Mouse (Mus musculus) splenic B cell, adult 2 months (primary cell): Measurements from ENCODE around the gene Ptms.

Experiments used
- DNase-seq: peaks from one replicate; pipeline ENCODE4 v3.0.0-alpha.2; 2011; ENCODE audit warnings: low read depth, low spot score
- H3K27me3 ChIP-seq: 2 replicates; pipeline ENCODE4 v1.6.1; 2012; ENCODE audit warnings: mild to moderate bottlenecking, low read length, moderate library complexity, mixed read lengths; ENCODE audit not compliant: control insufficient read depth, poor library complexity, insufficient read depth, severe bottlenecking
- H3K36me3 ChIP-seq: 2 replicates; pipeline ENCODE4 v1.6.1; 2012; ENCODE audit warnings: mild to moderate bottlenecking, low read length, moderate library complexity, mixed read lengths; ENCODE audit not compliant: control insufficient read depth, poor library complexity, insufficient read depth, severe bottlenecking

Gene Ptms

GRCm38 (mm10) chr6:124918331-124918690, 1.6 kb downstream of the Ptms start:
- no peak for DNase-seq
- Histone ChIP-seq H3K36me3 (no peaks in the 10 kb centered on the region), H3K27me3 (no peaks in the 10 kb centered on the region)

GRCm38 (mm10) chr6:124917518-124918330, 2.2 kb downstream of the Ptms start:
- H3K36me3 ChIP-seq = no peaks in the 10 kb centered on the region
- no peaks in the 10 kb centered on the region for H3K27me3 ChIP-seq
- DNase-seq = peak; percentile 48

DNA sequence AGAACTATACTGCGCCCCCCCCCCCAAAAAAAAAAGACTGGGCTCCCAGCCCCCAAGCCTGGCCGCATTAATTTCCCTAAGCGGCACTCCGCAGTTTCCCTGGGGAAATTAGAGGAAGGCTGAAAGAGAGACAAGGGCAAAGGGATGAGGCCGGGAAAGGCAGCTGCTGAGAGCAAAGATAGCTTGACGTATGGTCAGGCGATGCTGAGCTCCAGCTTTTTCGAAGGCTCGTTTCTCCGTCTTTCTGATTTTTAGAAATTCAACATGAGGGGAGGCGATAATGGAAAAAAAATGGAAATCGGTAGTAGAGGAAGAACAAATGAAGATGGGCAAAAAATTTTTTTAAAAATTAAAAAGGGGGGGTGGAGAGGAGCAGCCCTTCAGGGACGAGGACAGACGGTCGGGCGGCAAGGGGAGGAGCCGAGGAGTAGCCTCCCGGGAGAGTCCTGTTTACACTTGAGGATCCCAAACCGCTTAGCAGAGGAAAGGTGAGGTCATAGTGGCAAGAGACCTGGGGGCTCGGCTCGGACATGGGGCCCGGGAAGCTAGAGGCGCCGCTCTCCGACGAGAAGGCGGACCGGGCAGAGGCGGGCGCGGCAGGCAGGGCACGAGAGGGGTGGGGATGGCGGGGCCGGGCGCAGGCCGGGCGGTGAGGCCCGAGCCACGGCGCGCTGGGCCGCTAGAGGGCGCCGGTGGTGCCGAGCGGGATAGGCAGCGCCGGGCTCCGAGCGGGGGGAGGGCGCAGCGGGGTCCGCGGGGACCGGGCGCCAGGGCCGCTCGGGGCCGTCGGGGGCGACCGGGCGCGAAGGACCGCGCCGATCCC, 3.0 kb downstream of the Ptms start:
- Histone ChIP-seq H3K36me3 (no peaks in the 10 kb centered on the region), H3K27me3 (no peaks in the 10 kb centered on the region)
- DNase-seq = peak; percentile 91

DNA sequence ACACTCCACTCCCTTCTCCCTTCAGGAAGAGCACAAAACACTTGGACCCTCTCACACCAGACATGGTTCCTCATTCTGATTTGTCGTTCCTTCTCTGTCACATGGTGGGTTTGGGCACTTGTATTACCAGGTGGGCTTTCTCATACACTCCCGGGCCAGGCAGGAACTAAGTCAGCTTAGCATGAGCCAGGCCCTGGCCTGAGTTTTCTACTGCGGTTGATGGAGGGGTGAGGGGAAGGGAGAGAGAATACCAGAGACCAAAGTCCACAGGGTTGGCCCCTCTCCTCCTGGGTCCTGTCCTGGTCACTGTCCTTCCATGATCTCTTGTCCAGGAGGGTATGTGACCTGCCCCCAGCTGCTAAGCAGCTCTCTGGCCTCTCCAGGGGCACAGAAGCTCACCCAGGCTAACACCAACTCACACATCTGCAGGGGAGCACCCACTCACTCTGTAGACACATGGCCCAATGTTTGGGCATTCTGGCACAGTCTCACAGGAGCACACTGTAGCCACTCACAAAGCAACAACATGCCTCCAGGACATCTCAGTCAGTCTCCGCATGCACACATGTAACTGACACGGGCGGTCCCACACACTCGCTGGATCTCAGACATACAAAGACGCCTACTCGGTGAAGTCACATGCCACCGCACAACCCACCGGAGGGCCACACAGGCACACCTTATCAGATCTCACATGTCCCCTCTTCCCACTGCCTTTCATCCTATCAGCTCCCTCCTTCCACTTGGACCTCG, 3.8 kb downstream of the Ptms start:
- DNase-seq = no peak
- H3K36me3 ChIP-seq = no peaks in the 10 kb centered on the region
- H3K27me3 ChIP-seq = no peaks in the 10 kb centered on the region

- Histone ChIP-seq H3K36me3 (no peaks in the 10 kb centered on the region), H3K27me3 (no peaks in the 10 kb centered on the region)
- no peak for DNase-seq
Measured at GRCm38 (mm10) chr6:124915160-124915941, 4.6 kb downstream of the Ptms start.

GRCm38 (mm10) chr6:124914511-124914910, 5.4 kb downstream of the Ptms start:
- no peaks in the 10 kb centered on the region for H3K27me3 ChIP-seq
- H3K36me3 ChIP-seq = no peaks in the 10 kb centered on the region
- no peak for DNase-seq

GRCm38 (mm10) chr6:124913721-124914285, 6.1 kb downstream of the Ptms start:
- Histone ChIP-seq H3K36me3 (no peaks in the 10 kb centered on the region), H3K27me3 (no peaks in the 10 kb centered on the region)
- no peak for DNase-seq

GRCm38 (mm10) chr6:124913214-124913613, 6.7 kb downstream of the Ptms start:
- no peak for DNase-seq
- Histone ChIP-seq H3K27me3 (no peaks in the 10 kb centered on the region), H3K36me3 (no peaks in the 10 kb centered on the region)

DNA sequence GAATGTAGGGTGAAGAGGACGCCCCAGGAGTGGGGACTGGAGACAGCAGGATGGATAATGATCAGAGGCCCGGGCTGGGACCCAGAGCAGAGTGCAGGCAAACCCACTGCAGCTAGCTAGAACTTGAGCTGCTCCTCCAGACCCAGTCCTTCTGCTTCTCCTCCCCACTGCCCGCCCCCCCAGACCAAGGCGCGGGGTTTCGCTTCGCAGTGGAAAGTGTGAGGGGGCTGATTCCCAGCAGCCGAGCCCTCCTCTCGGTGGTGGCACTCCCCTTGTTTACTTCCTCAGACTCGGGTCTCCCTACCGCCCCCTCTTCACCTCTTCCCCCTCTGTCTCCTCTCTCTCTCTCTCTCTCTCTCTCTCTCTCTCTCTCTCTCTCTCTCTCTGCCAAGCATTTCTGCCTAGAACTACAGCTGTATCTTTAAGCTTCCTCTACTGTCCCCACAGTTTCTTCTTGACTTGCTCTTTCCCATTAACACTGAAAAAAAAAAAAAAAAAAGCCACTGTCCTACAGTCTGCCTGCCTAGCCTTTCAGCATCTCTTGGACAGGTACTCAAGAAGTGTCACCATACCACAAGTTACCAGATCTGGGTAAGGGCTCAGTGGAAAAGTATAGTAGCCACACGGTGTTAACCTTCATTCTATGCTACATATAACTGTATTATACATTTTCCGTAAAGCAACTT, 8.2 kb downstream of the Ptms start, which contains the start of gene Lag3:
Gene Lag3 (minus strand): TSS at position 173 of the 686 bp plus-strand sequence.
- no peaks in the 10 kb centered on the region for H3K27me3 ChIP-seq
- H3K36me3 ChIP-seq = no peaks in the 10 kb centered on the region
- DNase-seq = peak; percentile 43

- DNase-seq = no peak
- Histone ChIP-seq H3K27me3 (no peaks in the 10 kb centered on the region), H3K36me3 (no peaks in the 10 kb centered on the region)
Measured at GRCm38 (mm10) chr6:124910032-124910431, 9.9 kb downstream of the Ptms start.

DNA sequence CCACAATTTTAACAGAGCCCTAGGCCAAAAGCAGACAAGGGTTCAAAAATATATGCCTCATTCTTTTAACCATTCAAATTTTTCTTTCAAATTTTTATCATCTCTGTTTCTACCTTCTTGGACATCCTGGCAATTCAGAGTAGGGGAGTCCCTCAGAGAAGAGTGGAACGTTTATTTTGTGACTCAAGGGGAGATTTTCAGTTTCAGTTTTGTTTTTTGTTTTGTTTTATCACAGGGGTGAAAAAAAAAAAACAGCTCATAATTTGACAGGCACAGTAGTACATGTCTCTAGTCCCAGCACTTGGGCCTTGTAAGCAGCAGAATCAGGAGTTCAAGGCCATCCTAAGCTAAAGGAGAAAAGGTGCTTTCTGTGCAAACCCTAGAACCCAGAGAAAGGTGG, 12.1 kb downstream of the Ptms start:
- H3K27me3 ChIP-seq = no peaks in the 10 kb centered on the region
- H3K36me3 ChIP-seq = no peaks in the 10 kb centered on the region
- no peak for DNase-seq

DNA sequence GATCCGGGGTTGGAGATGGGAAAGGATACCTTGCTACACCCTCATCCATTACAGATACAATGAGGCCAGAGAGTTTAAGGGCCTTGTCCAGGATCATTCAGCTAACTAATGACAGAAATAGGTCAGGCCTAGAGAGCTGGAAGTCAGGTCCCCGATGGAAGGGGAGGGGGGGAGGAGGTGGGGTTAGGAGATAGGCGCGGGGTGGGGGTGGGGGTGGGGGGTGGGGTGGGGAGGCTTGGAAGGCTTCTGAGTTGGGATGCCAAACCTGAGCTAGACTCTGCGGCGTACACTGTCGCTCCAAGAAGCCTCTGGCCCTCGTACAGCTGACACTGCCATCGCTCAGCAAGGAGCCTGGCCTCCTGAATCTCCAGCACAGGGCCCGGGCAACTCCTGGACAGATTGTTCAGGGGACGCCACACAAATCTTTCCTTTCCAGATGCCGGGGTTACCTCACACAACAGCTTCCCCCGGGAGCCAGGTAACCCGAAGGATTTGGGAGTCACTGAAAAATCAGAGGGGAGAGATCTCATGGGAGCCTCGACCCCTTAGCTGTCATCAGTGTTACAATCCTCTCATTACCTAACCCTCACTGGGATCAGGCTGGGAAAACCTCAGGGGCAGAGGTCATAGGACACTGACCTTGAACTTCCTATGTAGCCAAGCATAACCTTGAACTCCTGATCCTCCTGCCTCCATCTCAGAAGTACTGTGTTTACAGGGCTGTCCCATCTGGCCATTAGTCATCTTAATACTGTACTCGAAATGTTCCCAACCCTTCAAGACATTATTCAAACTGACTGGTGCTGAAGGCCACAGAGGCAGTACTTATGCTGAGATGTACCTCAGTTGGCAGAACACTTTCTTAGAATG, 14.7 kb downstream of the Ptms start:
- no peaks in the 10 kb centered on the region for H3K27me3 ChIP-seq
- DNase-seq = no peak
- H3K36me3 ChIP-seq = no peaks in the 10 kb centered on the region
